Mouse (Mus musculus) midbrain, embryonic 15.5 days (tissue): ENCODE results near the gene Srcin1. TPM values are rescaled to one million over a fixed set of nuclear protein-coding genes. Genes with fewer than 3 reads are reported as not detected.

Experiments
- ATAC-seq: fragments of 200-750 bp; cut with Nextera tagmentation; replicated peaks from 2 replicates; pipeline ENCODE4 v1.8.0; 2017; ENCODE audit warnings: moderate TSS enrichment
- H3K27ac ChIP-seq: fragments of 300-500 bp; sonication (generic); 2 replicates; pipeline ENCODE4 v1.5.1; 2015; ENCODE audit warnings: mild to moderate bottlenecking, inconsistent platforms
- H3K27me3 ChIP-seq: fragments of 300-500 bp; sonication (generic); replicated peaks from 2 replicates; pipeline ENCODE4 v1.6.1; 2015; ENCODE audit warnings: inconsistent platforms
- H3K36me3 ChIP-seq: fragments of 300-500 bp; sonication (generic); replicated peaks from 2 replicates; pipeline ENCODE4 v1.6.1; 2015; ENCODE audit warnings: inconsistent platforms
- H3K4me1 ChIP-seq: fragments of 300-500 bp; sonication (generic); 2 replicates; pipeline ENCODE4 v1.6.1; 2015; ENCODE audit warnings: inconsistent platforms
- H3K4me2 ChIP-seq: fragments of 300-500 bp; sonication (generic); 2 replicates; pipeline ENCODE4 v1.6.1; 2015; ENCODE audit warnings: inconsistent platforms, mild to moderate bottlenecking, moderate library complexity
- H3K4me3 ChIP-seq: fragments of 300-500 bp; sonication (generic); 2 replicates; pipeline ENCODE4 v1.5.1; 2015; ENCODE audit warnings: mild to moderate bottlenecking, inconsistent platforms
- H3K9ac ChIP-seq: fragments of 300-500 bp; sonication (generic); 2 replicates; pipeline ENCODE4 v1.6.1; 2015; ENCODE audit warnings: mild to moderate bottlenecking, inconsistent platforms
- H3K9me3 ChIP-seq: fragments of 300-500 bp; sonication (generic); 2 replicates; pipeline ENCODE4 v1.6.1; 2016; ENCODE audit warnings: inconsistent platforms
- WGBS: fragments of 180-500 bp; shearing (Covaris S2); methylation state at CpG from one replicate; pipeline ENCODE4 v1.1.7; 2015; ENCODE audit warnings: mixed read lengths; 5-methylcytosine and 5-hydroxymethylcytosine counted together
- polyA plus RNA-seq: library from polyadenylated mRNA; unstranded; fragments of >200 nt; fragmentation: Nextera tagmentation; extraction: Ambion mirVana; gene quantifications from 2 replicates; pipeline ENCODE4 v1.2.1, GENCODE M21; 2015

The Srcin1 gene
- polyA plus RNA-seq, 1 experiment from 2014 or later, result 13.2 TPM

GRCm38 (mm10) chr11:97599104-97599503 lies 23.1 kb upstream of the Srcin1 start:
- ATAC-seq, result no peak
- Histone ChIP-seq H3K27ac (no peak overlapping the region), H3K4me1 (no peaks in the 10 kb centered on the region), H3K36me3 (no peaks in the 10 kb centered on the region), H3K27me3 (no peaks in the 10 kb centered on the region), H3K9ac (no peak overlapping the region), H3K9me3 (no peaks in the 10 kb centered on the region), H3K4me2 (no peak overlapping the region), H3K4me3 (no peak overlapping the region)
- WGBS, result 92% methylated on average over 8 of the region's 8 CpGs

- no peak for ATAC-seq
- H3K4me2 ChIP-seq, result no peak overlapping the region
- H3K9ac ChIP-seq, result no peak overlapping the region
- no peaks in the 10 kb centered on the region for H3K36me3 ChIP-seq
- no peak overlapping the region for H3K4me3 ChIP-seq
- H3K4me1 ChIP-seq, result no peaks in the 10 kb centered on the region
- no peak overlapping the region for H3K27ac ChIP-seq
- H3K27me3 ChIP-seq, result no peaks in the 10 kb centered on the region
- WGBS, result 84% methylated on average over 10 of the region's 10 CpGs
- H3K9me3 ChIP-seq, result no peaks in the 10 kb centered on the region
Measured at GRCm38 (mm10) chr11:97597945-97598691, 22.1 kb upstream of the Srcin1 start.

- Histone ChIP-seq H3K36me3 (no peaks in the 10 kb centered on the region), H3K4me2 (no peak overlapping the region), H3K9me3 (no peaks in the 10 kb centered on the region), H3K4me3 (no peak overlapping the region), H3K27ac (no peak overlapping the region), H3K27me3 (no peaks in the 10 kb centered on the region), H3K4me1 (peaks cover 4% of the 10 kb centered on the region), H3K9ac (no peak overlapping the region)
- ATAC-seq, result no peak
- WGBS, result 54% methylated on average over 6 of the region's 6 CpGs
Measured at GRCm38 (mm10) chr11:97594136-97594535, 18.1 kb upstream of the Srcin1 start.

GRCm38 (mm10) chr11:97591910-97592309 lies 15.9 kb upstream of the Srcin1 start:
- no peak overlapping the region for H3K9ac ChIP-seq
- no peak for ATAC-seq

GRCm38 (mm10) chr11:97590227-97590960 lies 14.4 kb upstream of the Srcin1 start:
- Histone ChIP-seq H3K4me1 (peaks cover 5% of the 10 kb centered on the region), H3K27ac (no peak overlapping the region), H3K9ac (no peak overlapping the region), H3K9me3 (no peaks in the 10 kb centered on the region), H3K4me3 (no peak overlapping the region), H3K27me3 (no peaks in the 10 kb centered on the region), H3K36me3 (no peaks in the 10 kb centered on the region), H3K4me2 (no peak overlapping the region)
- no peak for ATAC-seq
- WGBS, result 36% methylated on average over 24 of the region's 24 CpGs

More at GRCm38 (mm10) chr11:97591910-97592309, 15.9 kb upstream of the Srcin1 start:
- no peak overlapping the region for H3K4me3 ChIP-seq
- H3K36me3 ChIP-seq, result no peaks in the 10 kb centered on the region
- peaks cover 5% of the 10 kb centered on the region for H3K4me1 ChIP-seq
- no peaks in the 10 kb centered on the region for H3K27me3 ChIP-seq
- H3K4me2 ChIP-seq, result no peak overlapping the region
- H3K9me3 ChIP-seq, result no peaks in the 10 kb centered on the region
- 16% methylated on average over 5 of the region's 5 CpGs for WGBS
- no peak overlapping the region for H3K27ac ChIP-seq

GRCm38 (mm10) chr11:97589216-97589615 lies 13.2 kb upstream of the Srcin1 start:
- no peak for ATAC-seq
- Histone ChIP-seq H3K4me2 (no peak overlapping the region), H3K9me3 (no peaks in the 10 kb centered on the region), H3K27ac (no peak overlapping the region), H3K4me1 (peaks cover 5% of the 10 kb centered on the region), H3K36me3 (no peaks in the 10 kb centered on the region), H3K27me3 (no peaks in the 10 kb centered on the region), H3K9ac (no peak overlapping the region), H3K4me3 (no peak overlapping the region)
- 3% methylated on average over 10 of the region's 10 CpGs for WGBS

GRCm38 (mm10) chr11:97585932-97586331 lies 9.9 kb upstream of the Srcin1 start:
- Histone ChIP-seq H3K27ac (no peak overlapping the region), H3K4me2 (no peak overlapping the region), H3K4me3 (no peak overlapping the region), H3K27me3 (no peaks in the 10 kb centered on the region), H3K36me3 (no peaks in the 10 kb centered on the region), H3K9me3 (no peaks in the 10 kb centered on the region), H3K4me1 (peaks cover 5% of the 10 kb centered on the region), H3K9ac (no peak overlapping the region)
- 78% methylated on average over 10 of the region's 10 CpGs for WGBS
- ATAC-seq, result no peak

GRCm38 (mm10) chr11:97584476-97584875 lies 8.5 kb upstream of the Srcin1 start:
- Histone ChIP-seq H3K36me3 (no peaks in the 10 kb centered on the region), H3K27ac (no peak overlapping the region), H3K9me3 (no peaks in the 10 kb centered on the region), H3K9ac (no peak overlapping the region), H3K27me3 (no peaks in the 10 kb centered on the region), H3K4me3 (no peak overlapping the region), H3K4me1 (peaks cover 6% of the 10 kb centered on the region), H3K4me2 (no peak overlapping the region)
- ATAC-seq, result no peak
- WGBS, result 72% methylated on average over 7 of the region's 7 CpGs

- H3K27me3 ChIP-seq, result no peaks in the 10 kb centered on the region
- no peak overlapping the region for H3K4me2 ChIP-seq
- peaks cover 26% of the 10 kb centered on the region for H3K4me1 ChIP-seq
- H3K9ac ChIP-seq, result no peak overlapping the region
- 9% methylated on average over 10 of the region's 10 CpGs for WGBS
- peak overlapping the region; percentile 42; the same call in 1 of the 2 replicates for H3K27ac ChIP-seq
- no peak overlapping the region for H3K4me3 ChIP-seq
- no peaks in the 10 kb centered on the region for H3K36me3 ChIP-seq
- H3K9me3 ChIP-seq, result no peaks in the 10 kb centered on the region
- no peak for ATAC-seq
Measured at GRCm38 (mm10) chr11:97579088-97579857, 3.3 kb upstream of the Srcin1 start.

GRCm38 (mm10) chr11:97578286-97578685 lies 2.3 kb upstream of the Srcin1 start:
- 50% methylated on average over 2 of the region's 2 CpGs for WGBS
- Histone ChIP-seq H3K36me3 (no peaks in the 10 kb centered on the region), H3K9ac (no peak overlapping the region), H3K4me2 (no peak overlapping the region), H3K27me3 (no peaks in the 10 kb centered on the region), H3K4me3 (no peak overlapping the region), H3K9me3 (no peaks in the 10 kb centered on the region), H3K27ac (0 out of 2 replicates have a peak overlapping the region, but pooled peaks have one; percentile 42), H3K4me1 (peaks cover 34% of the 10 kb centered on the region)
- no peak for ATAC-seq

GRCm38 (mm10) chr11:97575638-97576037 lies 348 bp downstream of the Srcin1 start:
- H3K4me1 ChIP-seq, result peaks cover 60% of the 10 kb centered on the region
- 2% methylated on average over 18 of the region's 18 CpGs for WGBS
- peak; percentile 57 for ATAC-seq

GRCm38 (mm10) chr11:97575075-97575474 lies 911 bp downstream of the Srcin1 start:
- Histone ChIP-seq H3K4me1 (peaks cover 66% of the 10 kb centered on the region), H3K9me3 (no peaks in the 10 kb centered on the region), H3K4me3 (peak overlapping the region; percentile 77), H3K27ac (peak overlapping the region; percentile 96), H3K36me3 (no peaks in the 10 kb centered on the region), H3K27me3 (no peaks in the 10 kb centered on the region), H3K9ac (peak overlapping the region; percentile 96), H3K4me2 (peak overlapping the region; percentile 85)
- peak; percentile 34 for ATAC-seq
- WGBS, result under 1% methylated on average over 37 of the region's 62 CpGs

More at GRCm38 (mm10) chr11:97575638-97576037, 348 bp downstream of the Srcin1 start:
- Histone ChIP-seq H3K9ac (peak overlapping the region; percentile 96), H3K4me3 (peak overlapping the region; percentile 77), H3K9me3 (no peaks in the 10 kb centered on the region), H3K27me3 (no peaks in the 10 kb centered on the region), H3K27ac (peak overlapping the region; percentile 96), H3K4me2 (peak overlapping the region; percentile 85), H3K36me3 (no peaks in the 10 kb centered on the region)
